Mouse (Mus musculus) leukemia stem cell, adult 10-12 weeks (primary cell): Measurements from ENCODE around the gene Babam1. TPM values are rescaled to one million over a fixed set of nuclear protein-coding genes. Genes with fewer than 3 reads are reported as not detected.

Experiments used
- polyA plus RNA-seq: library from polyadenylated mRNA; stranded (reverse); fragments of >175 nt; gene quantifications from 2 replicates; pipeline ENCODE4 v1.2.3, GENCODE M21; 2012; ENCODE audit warnings: low replicate concordance

Babam1 gene
- polyA plus RNA-seq = 83.3 and 110 TPM in 2 replicates

GRCm38 (mm10) chr8:71396639-71397305, at the start of gene Babam1:
Babam1 (plus strand) TSS chr8:71396861.

GRCm38 (mm10) chr8:71366771-71367528, 29.7 kb upstream of the Babam1 start, which contains the start of gene Use1:
Use1 (plus strand) TSS chr8:71366848.

GRCm38 (mm10) chr8:71371236-71371848, 25.3 kb upstream of the Babam1 start, which contains the start of gene Ocel1:
Ocel1 (plus strand) TSS chr8:71371298.

DNA sequence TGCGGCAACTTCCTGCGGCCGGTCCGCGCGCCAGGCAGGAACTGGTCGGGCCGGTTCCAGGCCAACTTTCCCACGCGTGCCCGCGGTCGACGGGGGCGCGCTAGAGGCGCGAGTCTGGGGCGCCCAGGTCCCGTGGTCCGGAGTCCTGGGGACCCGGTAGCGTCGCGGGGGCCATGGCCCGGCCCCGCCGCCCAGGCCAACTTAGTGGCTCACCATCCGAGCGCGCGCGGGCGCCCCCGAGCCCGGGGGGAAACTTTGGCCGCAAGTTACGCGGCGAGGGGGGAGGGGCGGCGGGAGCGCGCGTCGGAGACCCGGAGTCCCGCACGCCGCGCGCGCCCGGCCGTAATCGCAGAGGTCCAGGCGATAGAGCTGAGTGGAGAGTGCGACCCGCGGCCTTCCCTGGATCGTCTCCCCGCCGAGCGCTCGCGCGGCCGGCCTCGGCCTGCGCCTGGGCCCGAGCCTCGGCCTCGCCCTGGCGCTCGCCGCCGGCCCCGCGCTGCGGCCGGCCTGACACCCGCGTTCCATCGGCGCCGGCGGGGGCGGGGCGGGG, 15.2 kb upstream of the Babam1 start, which contains the start of gene Nr2f6:
Gene Nr2f6 (minus strand): TSS at position 540 of the 550 bp plus-strand sequence.

DNA sequence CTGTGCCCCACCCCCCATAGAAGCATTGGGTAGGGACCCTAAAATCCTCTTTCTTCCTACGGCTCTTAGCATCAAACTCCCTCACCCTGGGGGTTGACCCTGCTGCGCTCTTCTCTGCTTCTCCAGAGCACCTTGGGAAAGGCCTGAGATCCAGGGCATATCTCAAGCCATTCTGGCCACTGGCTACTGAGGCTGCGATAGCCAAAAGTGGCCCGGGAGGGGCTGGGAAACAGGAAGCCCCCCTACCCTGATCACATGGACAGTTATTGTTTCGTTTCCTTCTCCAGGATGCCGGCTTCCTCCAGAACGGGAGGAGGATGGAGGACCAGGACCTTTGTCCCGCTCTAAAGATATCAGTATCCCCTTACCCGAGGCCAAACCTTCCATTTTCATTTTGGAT, 1.0 kb upstream of the Babam1 start, which contains the start of gene Ushbp1:
Gene Ushbp1 (minus strand): TSS at position 174 of the 400 bp plus-strand sequence.

GRCm38 (mm10) chr8:71405401-71406098, 8.9 kb downstream of the Babam1 start, which contains the start of gene Ankle1:
Ankle1 (plus strand) TSS chr8:71406010.

Other genes starting within 250 kb of the Babam1 start
- 65.7 and 76.7 TPM in 2 replicates for gene Myo9b, start 124.1 kb upstream of the Babam1 start, polyA plus RNA-seq
- 11.2 and 22.3 TPM in 2 replicates for gene Haus8, start 123.9 kb upstream of the Babam1 start, polyA plus RNA-seq
- gene Use1, start 30.0 kb upstream of the Babam1 start, polyA plus RNA-seq = 69.6 and 217 TPM in 2 replicates
- 37.5 and 54.6 TPM in 2 replicates for gene Ocel1, start 25.6 kb upstream of the Babam1 start, polyA plus RNA-seq
- gene Nr2f6, start 14.9 kb upstream of the Babam1 start, polyA plus RNA-seq = 41.6 and 43.4 TPM in 2 replicates
- gene Ushbp1, start 1.1 kb upstream of the Babam1 start, polyA plus RNA-seq = 1.0 and 2.4 TPM in 2 replicates
- gene Ankle1, start 9.1 kb downstream of the Babam1 start, polyA plus RNA-seq = 54.3 and 71.6 TPM in 2 replicates
- gene Abhd8, start 66.8 kb downstream of the Babam1 start, polyA plus RNA-seq = 45.0 and 50.9 TPM in 2 replicates
- 165 and 189 TPM in 2 replicates for gene Mrpl34, start 68.1 kb downstream of the Babam1 start, polyA plus RNA-seq
- gene Dda1, start 72.3 kb downstream of the Babam1 start, polyA plus RNA-seq = 368 and 785 TPM in 2 replicates
- gene Ano8, start 89.1 kb downstream of the Babam1 start, polyA plus RNA-seq = 5.7 and 14.5 TPM in 2 replicates
- gene Gtpbp3, start 91.2 kb downstream of the Babam1 start, polyA plus RNA-seq = 55.7 and 59.9 TPM in 2 replicates
- 112 and 117 TPM in 2 replicates for gene Plvap, start 114.9 kb downstream of the Babam1 start, polyA plus RNA-seq
- gene Ccdc194, start 128.8 kb downstream of the Babam1 start, polyA plus RNA-seq = 0.37 TPM in 1 of 2 replicates, not detected in the other
- 122 and 170 TPM in 2 replicates for gene Bst2, start 140.6 kb downstream of the Babam1 start, polyA plus RNA-seq
- gene Mvb12a, start 146.1 kb downstream of the Babam1 start, polyA plus RNA-seq = 132 and 189 TPM in 2 replicates
- 0.39 and 0.57 TPM in 2 replicates for gene Tmem221, start 162.0 kb downstream of the Babam1 start, polyA plus RNA-seq
- not detected in 2 replicates for gene Nxnl1, start 169.7 kb downstream of the Babam1 start, polyA plus RNA-seq
- 1.5 and 2.9 TPM in 2 replicates for gene Slc27a1, start 172.0 kb downstream of the Babam1 start, polyA plus RNA-seq
- gene Pgls, start 195.3 kb downstream of the Babam1 start, polyA plus RNA-seq = 248 and 344 TPM in 2 replicates
- 16.0 and 36.7 TPM in 2 replicates for gene Fam129c, start 200.8 kb downstream of the Babam1 start, polyA plus RNA-seq
- gene Colgalt1, start 214.1 kb downstream of the Babam1 start, polyA plus RNA-seq = 42.1 and 64.1 TPM in 2 replicates